Mouse (Mus musculus) heart, postnatal 0 days (tissue): Measurements from ENCODE around the gene Armcx4. TPM values are rescaled to one million over a fixed set of nuclear protein-coding genes. Genes with fewer than 3 reads are reported as not detected.

Experiments
- ATAC-seq: fragments of 200-750 bp; cut with Nextera tagmentation; 2 replicates; pipeline ENCODE4 v1.8.0; 2017; ENCODE audit warnings: low read depth, moderate number of reproducible peaks, moderate library complexity; ENCODE audit not compliant: insufficient read depth
- DNase-seq: peaks from one replicate; pipeline ENCODE4 v3.0.0-alpha.2; 2016; ENCODE audit warnings: low spot score
- H3K27ac ChIP-seq: fragments of 300-500 bp; sonication (generic); 2 replicates; pipeline ENCODE4 v1.5.1; 2014; ENCODE audit warnings: low read depth, mild to moderate bottlenecking
- H3K27me3 ChIP-seq: fragments of 300-500 bp; sonication (generic); 2 replicates; pipeline ENCODE4 v1.6.1; 2014; ENCODE audit warnings: low read length, mixed read lengths; ENCODE audit not compliant: control insufficient read depth, insufficient read depth
- H3K36me3 ChIP-seq: fragments of 300-500 bp; sonication (generic); replicated peaks from 2 replicates; pipeline ENCODE4 v1.6.1; 2014; ENCODE audit warnings: low read length, mixed read lengths; ENCODE audit not compliant: control insufficient read depth, insufficient read depth
- H3K4me1 ChIP-seq: fragments of 300-500 bp; sonication (generic); 2 replicates; pipeline ENCODE4 v1.6.1; 2014; ENCODE audit warnings: antibody characterized with exemption; ENCODE audit not compliant: control insufficient read depth, insufficient read depth
- H3K4me2 ChIP-seq: fragments of 300-500 bp; sonication (generic); 2 replicates; pipeline ENCODE4 v1.6.1; 2014; ENCODE audit warnings: low read depth, mild to moderate bottlenecking, low read length, moderate library complexity
- H3K4me3 ChIP-seq: fragments of 300-500 bp; sonication (generic); 2 replicates; pipeline ENCODE4 v1.5.1; 2014; ENCODE audit warnings: low read depth, low read length
- H3K9ac ChIP-seq: fragments of 300-500 bp; sonication (generic); replicated peaks from 2 replicates; pipeline ENCODE4 v1.6.1; 2014; ENCODE audit warnings: low read depth, low read length, mixed read lengths
- H3K9me3 ChIP-seq: fragments of 300-500 bp; sonication (generic); replicated peaks from 2 replicates; pipeline ENCODE4 v1.6.1; 2016; ENCODE audit warnings: low read length; ENCODE audit not compliant: control insufficient read depth
- CTCF ChIP-seq: IDR thresholded peaks from 2 replicates; pipeline ENCODE4 v1.5.1; 2016; ENCODE audit warnings: antibody characterized with exemption, control low read depth, low read depth
- EP300 ChIP-seq: IDR thresholded peaks from 2 replicates; pipeline ENCODE4 v1.6.1; 2016; ENCODE audit warnings: antibody characterized with exemption, low read depth
- WGBS: fragments of 180-500 bp; shearing (Covaris S2); extraction: QIAGEN DNeasy Blood & Tissue Kit; methylation state at CpG from one replicate; pipeline ENCODE4 v1.1.7; 2014; 5-methylcytosine and 5-hydroxymethylcytosine counted together
- polyA plus RNA-seq: library from polyadenylated mRNA; unstranded; fragments of >200 nt; fragmentation: Nextera tagmentation; extraction: Ambion mirVana; gene quantifications from 2 replicates; pipeline ENCODE4 v1.2.1, GENCODE M21; 2015
- total RNA-seq: library from RNA; depleted of rRNA; stranded (reverse); fragments of >200 nt; gene quantifications from 2 replicates; pipeline ENCODE4 v1.2.3, GENCODE M21; 2014; ENCODE audit warnings: low replicate concordance; rRNA removed

Armcx4 gene
- total and polyA plus RNA-seq, 2 experiments from 2014 or later, result 2.8 to 7.4 TPM

DNA sequence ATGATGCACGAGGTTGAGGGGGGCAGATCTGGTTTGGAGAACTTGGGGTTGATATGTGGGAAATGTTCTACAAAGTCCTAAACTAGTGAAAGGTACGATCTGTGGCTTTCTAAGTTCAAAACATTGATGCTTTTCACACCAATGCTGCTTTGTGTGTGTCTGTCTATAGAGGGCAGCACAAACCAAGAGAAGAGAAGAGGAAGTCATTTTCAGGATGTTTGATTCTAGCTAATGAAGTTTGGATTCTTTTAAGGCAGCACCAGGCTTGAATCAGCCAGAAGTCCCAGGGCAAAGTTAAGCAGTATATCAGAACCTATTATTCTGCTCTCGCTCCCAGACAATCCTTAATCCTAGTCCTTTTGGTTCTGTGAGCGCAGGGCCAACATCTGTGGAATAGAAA is 43.5 kb downstream of the Armcx4 start:
- 32% methylated on average over 4 of the region's 4 CpGs for WGBS
- ATAC-seq (no peak), DNase-seq (peak; percentile 29)
- TF ChIP-seq CTCF (peak; percentile 68), EP300 (no peak)
- H3K36me3 ChIP-seq, result no peaks in the 10 kb centered on the region
- no peak overlapping the region for H3K4me3 ChIP-seq
- H3K4me1 ChIP-seq, result no peaks in the 10 kb centered on the region
- H3K27me3 ChIP-seq, result no peaks in the 10 kb centered on the region
- H3K27ac ChIP-seq, result peak overlapping the region; percentile 30; the same call in 1 of the 2 replicates
- H3K9ac ChIP-seq, result no peak overlapping the region
- H3K9me3 ChIP-seq, result no peaks in the 10 kb centered on the region
- no peak overlapping the region for H3K4me2 ChIP-seq

DNA sequence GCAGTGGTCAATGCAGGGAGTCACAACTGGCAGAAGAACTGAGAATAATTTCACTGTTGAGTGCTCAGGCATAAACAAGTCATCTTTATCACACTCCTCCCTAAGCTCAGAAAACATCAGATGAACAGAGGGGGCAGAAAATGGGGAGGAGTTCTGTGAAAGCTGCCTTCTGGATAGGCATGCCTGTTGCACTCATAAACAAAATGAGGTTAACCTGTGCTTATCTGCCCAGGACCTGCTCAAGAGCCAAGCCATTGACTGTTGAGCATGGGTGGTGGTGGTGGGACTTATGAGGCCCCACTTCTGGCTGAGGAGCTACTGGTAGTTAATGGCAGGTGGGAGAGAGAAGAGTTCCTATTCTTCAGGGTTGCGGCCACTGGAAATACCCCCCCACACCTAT is 51.5 kb downstream of the Armcx4 start:
- H3K4me3 ChIP-seq, result no peak overlapping the region
- no peaks in the 10 kb centered on the region for H3K4me1 ChIP-seq
- WGBS, result 93% methylated on average over 1 of the region's 1 CpGs
- no peak overlapping the region for H3K9ac ChIP-seq
- TF ChIP-seq CTCF (no peak), EP300 (no peak)
- no peaks in the 10 kb centered on the region for H3K27me3 ChIP-seq
- H3K9me3 ChIP-seq, result no peaks in the 10 kb centered on the region
- no peak for DNase-seq
- H3K27ac ChIP-seq, result no peak overlapping the region
- H3K4me2 ChIP-seq, result no peak overlapping the region
- ATAC-seq, result no peak
- no peaks in the 10 kb centered on the region for H3K36me3 ChIP-seq

DNA sequence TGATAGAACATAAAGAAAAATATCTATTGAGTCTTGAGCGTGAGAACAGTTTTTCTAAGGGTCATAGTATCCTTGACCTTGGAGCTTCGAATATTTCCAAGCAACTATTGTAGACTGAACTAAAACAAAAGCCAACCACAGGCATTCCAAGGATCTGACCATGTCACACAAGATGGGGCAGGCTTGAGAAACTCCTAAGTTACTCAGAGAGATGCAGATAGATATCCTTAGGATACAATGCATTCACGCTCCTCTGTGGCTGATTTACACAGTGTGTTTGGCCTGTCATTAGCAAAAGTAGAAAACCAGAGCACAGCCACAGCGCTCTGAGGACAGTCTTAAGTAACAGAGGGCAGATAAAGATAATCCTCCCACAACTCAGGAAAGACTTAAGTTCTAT is 52.8 kb downstream of the Armcx4 start:
- no peaks in the 10 kb centered on the region for H3K4me1 ChIP-seq
- no peak overlapping the region for H3K27ac ChIP-seq
- ATAC-seq (no peak), DNase-seq (no peak)
- H3K9ac ChIP-seq, result no peak overlapping the region
- H3K9me3 ChIP-seq, result no peaks in the 10 kb centered on the region
- H3K4me3 ChIP-seq, result no peak overlapping the region
- TF ChIP-seq CTCF, result no peak
- TF ChIP-seq EP300, result no peak
- H3K4me2 ChIP-seq, result no peak overlapping the region
- WGBS, result 42% methylated on average over 4 of the region's 4 CpGs
- no peaks in the 10 kb centered on the region for H3K36me3 ChIP-seq
- no peaks in the 10 kb centered on the region for H3K27me3 ChIP-seq

DNA sequence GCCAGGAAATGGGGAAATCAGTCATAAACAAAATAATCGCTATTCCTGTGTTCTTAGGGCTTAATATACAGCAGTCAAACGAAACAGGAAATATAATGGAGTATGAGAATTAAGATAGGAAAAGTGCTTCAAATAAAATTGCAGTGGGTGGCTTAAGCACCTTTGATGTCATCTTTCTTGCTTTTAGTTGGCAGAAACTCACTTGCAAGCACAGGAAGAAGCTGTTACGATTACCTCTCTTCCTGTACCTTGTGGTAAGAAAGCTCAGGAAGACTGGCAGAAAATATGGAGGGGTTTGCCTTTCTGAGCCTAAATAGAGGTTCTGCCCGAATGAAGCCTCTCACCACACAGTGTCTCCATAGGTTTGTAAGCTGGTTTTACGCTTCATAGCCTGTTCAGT is 55.5 kb downstream of the Armcx4 start:
- no peaks in the 10 kb centered on the region for H3K4me1 ChIP-seq
- ATAC-seq (no peak), DNase-seq (no peak)
- H3K27ac ChIP-seq, result no peak overlapping the region
- no peaks in the 10 kb centered on the region for H3K9me3 ChIP-seq
- H3K27me3 ChIP-seq, result no peaks in the 10 kb centered on the region
- no peak overlapping the region for H3K4me2 ChIP-seq
- 55% methylated on average over 5 of the region's 5 CpGs for WGBS
- TF ChIP-seq EP300 (no peak), CTCF (no peak)
- H3K9ac ChIP-seq, result no peak overlapping the region
- no peaks in the 10 kb centered on the region for H3K36me3 ChIP-seq
- no peak overlapping the region for H3K4me3 ChIP-seq

Other genes starting within 250 kb of the Armcx4 start
- gene Taf7l, start 210.0 kb upstream of the Armcx4 start, total RNA-seq, result not detected in 2 replicates
- not detected in 2 replicates for gene Taf7l, start 210.0 kb upstream of the Armcx4 start, polyA plus RNA-seq
- gene Timm8a1, start 144.7 kb upstream of the Armcx4 start, total RNA-seq, result 13.1 and 13.7 TPM in 2 replicates
- 66.5 and 74.5 TPM in 2 replicates for gene Timm8a1, start 144.7 kb upstream of the Armcx4 start, polyA plus RNA-seq
- not detected in 2 replicates for gene Btk, start 102.9 kb upstream of the Armcx4 start, total RNA-seq
- 0.34 and 0.49 TPM in 2 replicates for gene Btk, start 102.9 kb upstream of the Armcx4 start, polyA plus RNA-seq
- 341 and 419 TPM in 2 replicates for gene Rpl36a, start 100.9 kb upstream of the Armcx4 start, total RNA-seq
- gene Rpl36a, start 100.9 kb upstream of the Armcx4 start, polyA plus RNA-seq, result 246 and 247 TPM in 2 replicates
- 0.50 and 4.1 TPM in 2 replicates for gene Gla, start 85.4 kb upstream of the Armcx4 start, total RNA-seq
- 1.5 and 1.8 TPM in 2 replicates for gene Gla, start 85.4 kb upstream of the Armcx4 start, polyA plus RNA-seq
- gene Hnrnph2, start 85.3 kb upstream of the Armcx4 start, total RNA-seq, result 37.1 and 43.9 TPM in 2 replicates
- 98.4 and 102 TPM in 2 replicates for gene Hnrnph2, start 85.3 kb upstream of the Armcx4 start, polyA plus RNA-seq
- 3.9 and 13.9 TPM in 2 replicates for gene Armcx1, start 31.4 kb downstream of the Armcx4 start, total RNA-seq
- 21.8 and 22.7 TPM in 2 replicates for gene Armcx1, start 31.4 kb downstream of the Armcx4 start, polyA plus RNA-seq
- 7.7 and 13.7 TPM in 2 replicates for gene Armcx6, start 64.9 kb downstream of the Armcx4 start, total RNA-seq
- 7.3 and 7.8 TPM in 2 replicates for gene Armcx6, start 64.9 kb downstream of the Armcx4 start, polyA plus RNA-seq
- 22.1 and 33.6 TPM in 2 replicates for gene Armcx3, start 70.1 kb downstream of the Armcx4 start, total RNA-seq
- gene Armcx3, start 70.1 kb downstream of the Armcx4 start, polyA plus RNA-seq, result 59.5 and 64.1 TPM in 2 replicates
- 46.2 and 47.9 TPM in 2 replicates for gene Armcx2, start 122.7 kb downstream of the Armcx4 start, total RNA-seq
- 23.6 and 24.3 TPM in 2 replicates for gene Armcx2, start 122.7 kb downstream of the Armcx4 start, polyA plus RNA-seq